Mouse (Mus musculus): ENCODE data around the gene Hyal3. TPM values are rescaled to one million over a fixed set of nuclear protein-coding genes. Genes with fewer than 3 reads are reported as not detected.

The Hyal3 gene
- polyA plus RNA-seq, 1 experiment from 2014 or later, result 0.96 TPM

- Histone ChIP-seq H3K4me2 (replicated peaks) (no peak overlapping the region), H3K27ac (no peak overlapping the region), H3K9me3 (ENCODE audit: control insufficient read depth, low read length) (no peaks in the 10 kb centered on the region), H3K4me1 (replicated peaks; ENCODE audit: control insufficient read depth, insufficient read depth, low read length) (peaks cover 4% of the 10 kb centered on the region; the same call in 1 of the 2 replicates), H3K9ac (no peak overlapping the region), H3K4me3 (replicated peaks; ENCODE audit: low read length) (no peak overlapping the region), H3K27me3 (ENCODE audit: control insufficient read depth, insufficient read depth, low read length) (no peaks in the 10 kb centered on the region), H3K36me3 (replicated peaks; ENCODE audit: control insufficient read depth, insufficient read depth) (peaks cover 8% of the 10 kb centered on the region)
- ATAC-seq (ENCODE audit: low FRiP score) (no peak), DNase-seq (ENCODE audit: low spot score) (no peak)
- WGBS, result 79% methylated on average over 5 of the region's 5 CpGs
Observed at GRCm38 (mm10) chr9:107598385-107598784, 17.8 kb downstream of the Hyal3 start.

DNA sequence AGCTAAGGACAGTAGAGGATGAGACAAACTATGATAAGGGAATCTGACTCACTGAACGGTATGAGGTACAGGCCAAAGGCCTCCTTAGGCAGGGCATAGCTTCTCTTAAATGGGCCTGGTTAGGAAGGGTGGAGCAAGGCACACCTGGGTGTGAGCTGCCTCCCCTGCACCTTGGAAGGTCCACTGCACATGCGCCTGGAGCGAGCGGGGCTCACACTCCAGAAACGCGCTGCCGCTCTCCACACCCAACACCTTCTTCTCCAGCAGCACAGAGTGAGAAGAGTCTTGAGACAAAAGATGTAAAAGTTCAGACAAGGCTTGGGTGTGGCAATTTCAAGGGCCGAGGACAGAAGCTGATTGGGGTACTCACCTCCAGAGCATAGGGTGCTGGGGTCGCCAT lies 18.8 kb downstream of the Hyal3 start:
- DNase-seq (ENCODE audit: low spot score), result no peak
- Histone ChIP-seq H3K9me3 (ENCODE audit: control insufficient read depth, low read length) (no peaks in the 10 kb centered on the region), H3K4me2 (replicated peaks) (no peak overlapping the region), H3K9ac (no peak overlapping the region), H3K4me1 (replicated peaks; ENCODE audit: control insufficient read depth, insufficient read depth, low read length) (peaks cover 5% of the 10 kb centered on the region; the same call in 1 of the 2 replicates), H3K36me3 (replicated peaks; ENCODE audit: control insufficient read depth, insufficient read depth) (no peaks in the 10 kb centered on the region), H3K4me3 (replicated peaks; ENCODE audit: low read length) (no peak overlapping the region), H3K27me3 (ENCODE audit: control insufficient read depth, insufficient read depth, low read length) (no peaks in the 10 kb centered on the region), H3K27ac (no peak overlapping the region)
- ATAC-seq (ENCODE audit: low FRiP score), result no peak
- WGBS, result 91% methylated on average over 9 of the region's 9 CpGs

GRCm38 (mm10) chr9:107599842-107600241 lies 19.2 kb downstream of the Hyal3 start:
- H3K9ac ChIP-seq, result 0 out of 2 replicates have a peak overlapping the region, but pooled peaks have one; percentile 8
- no peaks in the 10 kb centered on the region for H3K9me3 ChIP-seq (ENCODE audit: control insufficient read depth, low read length)
- no peak overlapping the region for H3K4me3 ChIP-seq (replicated peaks; ENCODE audit: low read length)
- H3K36me3 ChIP-seq (replicated peaks; ENCODE audit: control insufficient read depth, insufficient read depth), result no peaks in the 10 kb centered on the region
- H3K27me3 ChIP-seq (ENCODE audit: control insufficient read depth, insufficient read depth, low read length), result no peaks in the 10 kb centered on the region
- no peak overlapping the region for H3K4me2 ChIP-seq (replicated peaks)
- H3K4me1 ChIP-seq (replicated peaks; ENCODE audit: control insufficient read depth, insufficient read depth, low read length), result peaks cover 10% of the 10 kb centered on the region
- no peak for ATAC-seq (ENCODE audit: low FRiP score)
- no peak overlapping the region for H3K27ac ChIP-seq
- WGBS, result 66% methylated on average over 14 of the region's 14 CpGs
- no peak for DNase-seq (ENCODE audit: low spot score)

- no peak overlapping the region for H3K4me3 ChIP-seq (replicated peaks; ENCODE audit: low read length)
- H3K27me3 ChIP-seq (ENCODE audit: control insufficient read depth, insufficient read depth, low read length), result no peaks in the 10 kb centered on the region
- no peak overlapping the region for H3K4me2 ChIP-seq (replicated peaks)
- no peak for DNase-seq (ENCODE audit: low spot score)
- no peak overlapping the region for H3K27ac ChIP-seq
- no peak overlapping the region for H3K9ac ChIP-seq
- ATAC-seq (ENCODE audit: low FRiP score), result no peak
- no peaks in the 10 kb centered on the region for H3K36me3 ChIP-seq (replicated peaks; ENCODE audit: control insufficient read depth, insufficient read depth)
- 85% methylated on average over 12 of the region's 12 CpGs for WGBS
- H3K4me1 ChIP-seq (replicated peaks; ENCODE audit: control insufficient read depth, insufficient read depth, low read length), result peaks cover 12% of the 10 kb centered on the region
- no peaks in the 10 kb centered on the region for H3K9me3 ChIP-seq (ENCODE audit: control insufficient read depth, low read length)
Observed at GRCm38 (mm10) chr9:107600745-107601144, 20.1 kb downstream of the Hyal3 start.

GRCm38 (mm10) chr9:107601275-107601674 lies 20.7 kb downstream of the Hyal3 start:
- Histone ChIP-seq H3K4me1 (replicated peaks; ENCODE audit: control insufficient read depth, insufficient read depth, low read length) (peaks cover 12% of the 10 kb centered on the region), H3K4me2 (replicated peaks) (no peak overlapping the region), H3K9me3 (ENCODE audit: control insufficient read depth, low read length) (no peaks in the 10 kb centered on the region), H3K27ac (no peak overlapping the region), H3K36me3 (replicated peaks; ENCODE audit: control insufficient read depth, insufficient read depth) (no peaks in the 10 kb centered on the region), H3K4me3 (replicated peaks; ENCODE audit: low read length) (no peak overlapping the region), H3K9ac (no peak overlapping the region), H3K27me3 (ENCODE audit: control insufficient read depth, insufficient read depth, low read length) (no peaks in the 10 kb centered on the region)
- WGBS, result 87% methylated on average over 11 of the region's 11 CpGs
- DNase-seq (ENCODE audit: low spot score), result no peak
- ATAC-seq (ENCODE audit: low FRiP score), result no peak

DNA sequence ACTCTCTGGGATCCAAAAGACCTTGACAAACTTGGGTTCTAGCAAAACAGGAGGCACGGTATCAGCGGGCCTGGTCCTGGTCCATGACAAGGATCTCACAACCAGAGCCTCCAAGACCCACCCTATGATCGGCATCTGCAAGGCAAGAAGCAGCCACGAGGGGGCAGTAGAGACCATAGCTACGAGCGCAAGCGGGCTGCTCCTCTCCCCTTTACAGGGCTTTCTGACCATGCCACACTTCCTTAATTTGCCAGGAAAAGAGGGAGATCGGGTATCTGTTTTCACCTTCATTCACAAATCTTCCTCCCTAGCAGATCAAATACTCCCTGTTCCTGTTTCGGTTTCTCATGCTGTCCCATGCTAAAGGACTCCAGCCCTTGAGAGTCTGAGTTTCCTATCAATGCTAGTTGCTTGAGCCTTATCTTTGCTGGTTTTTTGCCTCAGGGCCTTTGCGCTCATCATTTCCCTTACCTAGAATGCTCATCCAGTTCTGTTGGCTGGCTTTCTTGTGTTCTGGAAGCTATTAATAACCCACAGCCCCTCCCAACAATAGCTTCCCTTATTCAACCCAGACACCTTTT lies 21.5 kb downstream of the Hyal3 start:
- WGBS, result 16% methylated on average over 10 of the region's 10 CpGs
- Histone ChIP-seq H3K36me3 (replicated peaks; ENCODE audit: control insufficient read depth, insufficient read depth) (no peaks in the 10 kb centered on the region), H3K27ac (no peak overlapping the region), H3K4me1 (replicated peaks; ENCODE audit: control insufficient read depth, insufficient read depth, low read length) (peaks cover 20% of the 10 kb centered on the region), H3K9ac (0 out of 2 replicates have a peak overlapping the region, but pooled peaks have one; percentile 33), H3K4me2 (replicated peaks) (no peak overlapping the region), H3K27me3 (ENCODE audit: control insufficient read depth, insufficient read depth, low read length) (no peaks in the 10 kb centered on the region), H3K4me3 (replicated peaks; ENCODE audit: low read length) (no peak overlapping the region), H3K9me3 (ENCODE audit: control insufficient read depth, low read length) (no peaks in the 10 kb centered on the region)
- DNase-seq (ENCODE audit: low spot score) (peak; percentile 98), ATAC-seq (ENCODE audit: low FRiP score) (peak; percentile 58; the same call in 1 of the 2 replicates)

- Histone ChIP-seq H3K4me2 (replicated peaks) (no peak overlapping the region), H3K27me3 (ENCODE audit: control insufficient read depth, insufficient read depth, low read length) (no peaks in the 10 kb centered on the region), H3K9me3 (ENCODE audit: control insufficient read depth, low read length) (no peaks in the 10 kb centered on the region), H3K9ac (no peak overlapping the region), H3K36me3 (replicated peaks; ENCODE audit: control insufficient read depth, insufficient read depth) (no peaks in the 10 kb centered on the region), H3K4me1 (replicated peaks; ENCODE audit: control insufficient read depth, insufficient read depth, low read length) (peaks cover 22% of the 10 kb centered on the region), H3K27ac (no peak overlapping the region), H3K4me3 (replicated peaks; ENCODE audit: low read length) (no peak overlapping the region)
- no peak for ATAC-seq (ENCODE audit: low FRiP score)
- DNase-seq (ENCODE audit: low spot score), result no peak
- 87% methylated on average over 6 of the region's 6 CpGs for WGBS
Observed at GRCm38 (mm10) chr9:107603251-107603650, 22.6 kb downstream of the Hyal3 start.

DNA sequence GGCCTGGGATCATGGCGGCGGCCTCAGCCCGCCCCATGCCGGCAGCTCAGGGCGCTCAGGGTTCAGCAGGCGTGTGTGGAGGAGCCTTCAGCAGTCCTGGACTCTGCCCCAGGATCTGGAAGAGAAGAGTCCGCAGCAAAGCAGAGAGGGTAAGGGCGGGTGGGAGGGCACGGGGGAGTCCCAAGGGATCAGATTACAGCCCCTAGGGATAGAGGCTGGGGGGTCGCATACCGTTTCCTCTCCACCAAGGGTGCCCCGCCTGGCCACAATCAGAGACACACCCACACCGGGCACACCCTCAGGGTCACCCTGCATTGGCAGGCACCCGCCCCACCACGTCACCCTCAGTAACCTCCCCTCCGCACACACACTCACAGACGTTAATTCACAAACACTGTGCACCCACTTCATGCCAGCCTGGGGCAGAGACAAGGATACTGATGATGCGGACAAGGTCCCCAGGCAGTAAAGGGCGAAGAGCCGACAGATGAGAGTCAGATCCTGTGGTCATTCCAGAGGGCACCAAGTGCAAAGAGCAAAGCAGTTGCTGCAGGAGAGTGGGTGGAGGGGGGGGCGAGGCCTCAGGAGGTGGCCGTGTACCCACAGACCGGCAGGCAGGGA lies 24.5 kb downstream of the Hyal3 start:
- no peak for DNase-seq (ENCODE audit: low spot score)
- 36% methylated on average over 23 of the region's 23 CpGs for WGBS
- Histone ChIP-seq H3K4me1 (replicated peaks; ENCODE audit: control insufficient read depth, insufficient read depth, low read length) (peaks cover 22% of the 10 kb centered on the region), H3K27me3 (ENCODE audit: control insufficient read depth, insufficient read depth, low read length) (no peaks in the 10 kb centered on the region), H3K4me2 (replicated peaks) (peak overlapping the region; percentile 25; the same call in 1 of the 2 replicates), H3K4me3 (replicated peaks; ENCODE audit: low read length) (no peak overlapping the region), H3K36me3 (replicated peaks; ENCODE audit: control insufficient read depth, insufficient read depth) (no peaks in the 10 kb centered on the region), H3K9ac (no peak overlapping the region), H3K27ac (no peak overlapping the region), H3K9me3 (ENCODE audit: control insufficient read depth, low read length) (no peaks in the 10 kb centered on the region)
- no peak for ATAC-seq (ENCODE audit: low FRiP score)

GRCm38 (mm10) chr9:107606591-107606990 lies 26.0 kb downstream of the Hyal3 start:
- DNase-seq (ENCODE audit: low spot score), result no peak
- Histone ChIP-seq H3K4me1 (replicated peaks; ENCODE audit: control insufficient read depth, insufficient read depth, low read length) (peaks cover 25% of the 10 kb centered on the region), H3K27ac (no peak overlapping the region), H3K4me3 (replicated peaks; ENCODE audit: low read length) (no peak overlapping the region), H3K9me3 (ENCODE audit: control insufficient read depth, low read length) (no peaks in the 10 kb centered on the region), H3K4me2 (replicated peaks) (no peak overlapping the region; the same call in 1 of the 2 replicates), H3K9ac (0 out of 2 replicates have a peak overlapping the region, but pooled peaks have one; percentile 20), H3K36me3 (replicated peaks; ENCODE audit: control insufficient read depth, insufficient read depth) (no peaks in the 10 kb centered on the region), H3K27me3 (ENCODE audit: control insufficient read depth, insufficient read depth, low read length) (no peaks in the 10 kb centered on the region)
- WGBS, result 26% methylated on average over 9 of the region's 9 CpGs
- ATAC-seq (ENCODE audit: low FRiP score), result no peak

All from hindbrain, embryonic 14.5 days (tissue).